Mouse (Mus musculus) liver (tissue): Measurements from ENCODE around the gene Grhpr.
"Not testable (repeated sequence)": the region's sequence is repeated elsewhere in the genome, so short reads cannot be mapped to it uniquely, and the experiment has no call there.

ENCODE experiments used
- DNase-seq: peaks from one replicate; pipeline ENCODE4 v3.0.0-alpha.2; 2020; ENCODE audit warnings: mixed read lengths

Grhpr gene

DNA sequence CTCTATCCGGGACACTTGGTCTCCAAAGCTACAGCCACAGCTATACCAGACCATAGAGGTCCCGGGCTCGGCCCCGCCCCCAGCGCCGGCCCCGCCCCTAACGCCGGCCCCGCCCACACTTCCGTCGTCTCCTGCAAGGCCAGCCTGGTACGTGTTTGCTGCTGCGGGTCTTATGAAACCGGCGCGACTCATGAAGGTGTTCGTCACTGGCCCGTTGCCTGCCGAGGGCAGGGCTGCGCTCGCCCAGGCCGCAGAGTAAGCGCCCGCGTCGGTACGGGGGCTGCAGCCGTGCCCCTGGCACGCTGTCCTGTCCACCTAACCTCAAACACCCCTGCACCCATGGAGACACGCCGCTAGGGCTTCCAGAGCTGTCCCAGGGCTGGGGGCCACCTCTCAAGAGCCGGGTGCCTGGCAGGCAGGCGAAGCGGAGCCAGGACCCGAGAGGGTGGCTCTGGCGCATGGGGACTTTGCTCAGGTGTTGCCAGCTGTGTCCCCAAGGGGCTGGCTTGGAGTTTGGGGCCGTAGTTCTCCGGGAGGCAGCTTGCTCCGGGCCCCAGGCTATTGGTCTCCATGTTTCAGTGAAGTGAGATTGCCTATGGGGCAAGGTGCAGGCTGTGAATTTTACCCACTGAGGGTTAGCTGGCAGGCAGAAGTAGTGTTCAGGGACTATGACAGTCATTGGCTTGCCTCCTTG lies at the start of gene Grhpr:
Gene Grhpr, plus strand, starts transcription at position 116 of the 694 bp plus-strand sequence.
- DNase-seq = peak; percentile 95

DNA sequence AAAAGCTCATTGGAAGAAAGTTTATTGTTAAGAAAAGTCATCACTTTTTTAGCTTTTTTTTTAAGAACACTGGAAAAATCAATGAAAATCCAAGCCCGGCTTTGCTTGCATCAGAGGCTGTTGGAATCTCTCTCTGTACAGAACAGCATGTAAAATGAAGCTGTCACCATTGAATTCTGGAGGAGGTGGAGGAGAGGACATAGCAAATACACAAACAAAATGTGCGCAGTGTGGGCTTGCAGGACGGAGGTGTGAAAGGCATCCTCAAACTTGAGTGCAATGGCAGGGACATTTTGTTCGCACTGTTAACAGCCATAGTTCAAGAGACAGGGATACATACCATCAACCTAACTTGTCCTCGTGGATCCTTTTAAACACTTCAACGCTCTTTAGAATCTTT lies 49.5 kb upstream of the Grhpr start:
- no peak for DNase-seq

- DNase-seq = no peak
These were observed 42.5 kb upstream of the Grhpr start for GRCm38 (mm10) chr4:44938359-44939340.

- DNase-seq = no peak
These were observed 41.5 kb upstream of the Grhpr start for GRCm38 (mm10) chr4:44939576-44940249.

GRCm38 (mm10) chr4:44940286-44940685 lies 40.9 kb upstream of the Grhpr start:
- no peak for DNase-seq

DNA sequence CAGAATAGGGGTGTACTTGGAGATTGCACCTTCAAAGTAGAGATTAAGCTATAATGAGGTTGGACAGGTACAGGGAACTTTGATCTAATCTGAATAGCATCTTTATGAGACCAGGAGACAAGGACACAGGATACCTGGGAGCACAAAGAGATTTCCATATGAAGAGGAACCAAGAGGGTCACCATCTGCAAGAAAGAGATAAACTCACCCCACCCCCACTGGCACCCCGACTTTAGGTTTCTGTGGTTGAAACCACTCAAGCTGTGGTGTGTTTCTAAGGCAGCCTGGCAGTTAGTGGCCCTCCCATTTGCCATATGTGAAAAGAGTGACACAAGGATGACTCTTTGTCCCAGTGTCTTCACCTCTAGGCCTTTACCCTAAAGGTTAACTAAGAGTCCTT lies 39.0 kb upstream of the Grhpr start:
- no peak for DNase-seq

GRCm38 (mm10) chr4:44943480-44943879 lies 37.7 kb upstream of the Grhpr start:
- no peak for DNase-seq

DNA sequence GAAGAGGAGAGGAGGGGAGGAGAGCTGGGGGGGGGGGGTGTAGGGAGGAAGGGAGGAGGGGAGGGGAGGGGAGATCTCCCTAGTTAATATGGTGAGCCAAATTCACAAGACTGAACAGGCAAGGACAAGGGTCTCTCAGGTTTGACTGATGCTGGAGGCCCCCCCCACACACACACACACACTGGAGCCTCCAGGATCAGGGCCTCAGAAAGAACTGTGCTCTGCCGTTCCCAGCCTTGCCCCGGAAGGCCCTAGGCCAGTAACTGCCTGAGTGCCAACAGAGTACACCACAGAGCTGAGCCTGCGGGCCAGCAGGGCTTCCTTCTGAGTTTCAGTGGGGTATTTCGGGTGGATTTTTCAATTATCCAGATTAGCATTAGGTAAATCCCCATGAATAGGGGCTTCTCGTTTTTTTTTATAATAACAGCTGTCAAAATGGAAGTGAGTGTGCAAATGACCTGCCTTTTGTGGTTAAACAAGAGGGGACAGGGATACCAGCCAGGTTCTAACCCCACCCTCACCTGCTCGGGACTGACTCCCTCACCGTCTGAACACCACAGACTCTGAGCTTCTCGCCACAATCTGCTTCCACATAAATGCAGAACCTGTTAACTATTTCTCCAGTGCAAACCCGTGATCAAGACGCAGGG lies 36.6 kb upstream of the Grhpr start:
- DNase-seq = no peak

GRCm38 (mm10) chr4:44946126-44946525 lies 35.1 kb upstream of the Grhpr start:
- DNase-seq = not testable (repeated sequence)

GRCm38 (mm10) chr4:44947464-44947863 lies 33.7 kb upstream of the Grhpr start:
- DNase-seq = no peak

GRCm38 (mm10) chr4:44948314-44948713 lies 32.9 kb upstream of the Grhpr start:
- DNase-seq = no peak

- DNase-seq = no peak
These were observed 28.2 kb upstream of the Grhpr start for GRCm38 (mm10) chr4:44953041-44953440.

GRCm38 (mm10) chr4:44958776-44959175 lies 22.4 kb upstream of the Grhpr start:
- DNase-seq = no peak

- DNase-seq = no peak
These were observed 22.0 kb upstream of the Grhpr start for GRCm38 (mm10) chr4:44959220-44959619.

GRCm38 (mm10) chr4:44963156-44963555 lies 18.0 kb upstream of the Grhpr start:
- DNase-seq = no peak

GRCm38 (mm10) chr4:44965175-44965574 lies 16.0 kb upstream of the Grhpr start:
- no peak for DNase-seq

- no peak for DNase-seq
These were observed 15.5 kb upstream of the Grhpr start for GRCm38 (mm10) chr4:44965736-44966135.

DNA sequence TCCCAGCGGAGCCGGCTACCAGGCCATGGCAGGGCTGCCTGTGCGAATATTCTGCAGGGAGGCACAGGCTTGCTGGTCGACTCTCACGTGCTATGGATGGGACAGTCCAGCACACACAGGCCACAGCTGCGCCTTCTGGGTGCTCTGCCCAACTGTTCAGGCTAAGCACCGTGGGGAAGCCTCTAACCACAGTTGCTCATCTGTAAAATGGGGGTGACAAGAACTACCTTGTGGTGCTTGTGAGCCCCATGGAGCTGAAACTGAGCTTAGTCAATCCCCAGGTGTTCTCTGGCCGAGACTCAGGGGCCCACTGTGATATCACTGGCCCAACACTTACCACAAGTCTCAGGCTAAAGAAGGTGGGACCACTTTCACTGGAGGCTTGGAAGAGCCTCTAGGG lies 13.8 kb upstream of the Grhpr start:
- DNase-seq = no peak

GRCm38 (mm10) chr4:44970056-44970455 lies 11.1 kb upstream of the Grhpr start:
- DNase-seq = no peak

DNA sequence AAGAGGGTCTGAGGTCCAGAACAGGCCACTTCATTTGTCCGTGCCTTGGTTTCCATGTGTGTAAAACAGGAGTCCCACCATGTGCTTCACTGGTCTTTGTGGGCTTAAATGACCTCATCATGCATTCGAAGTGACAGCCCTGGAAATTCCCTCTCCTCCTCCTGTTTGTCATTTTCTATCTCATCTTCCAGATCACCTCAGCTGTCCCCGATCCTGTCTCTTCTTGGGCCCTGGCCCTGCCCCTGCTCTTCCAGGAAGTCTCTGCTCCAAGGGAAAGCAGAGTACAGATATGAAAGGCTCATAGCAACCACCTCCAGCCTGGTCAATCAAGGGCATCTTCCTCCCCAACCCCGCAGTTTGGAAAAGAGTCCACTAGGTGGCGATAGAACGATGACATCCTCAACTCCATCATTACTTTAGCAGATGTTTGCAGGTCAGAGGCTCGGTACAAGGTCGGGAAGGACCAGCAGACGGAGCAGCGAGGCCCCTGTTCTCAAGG lies 10.5 kb upstream of the Grhpr start:
- DNase-seq = peak; percentile 52

DNA sequence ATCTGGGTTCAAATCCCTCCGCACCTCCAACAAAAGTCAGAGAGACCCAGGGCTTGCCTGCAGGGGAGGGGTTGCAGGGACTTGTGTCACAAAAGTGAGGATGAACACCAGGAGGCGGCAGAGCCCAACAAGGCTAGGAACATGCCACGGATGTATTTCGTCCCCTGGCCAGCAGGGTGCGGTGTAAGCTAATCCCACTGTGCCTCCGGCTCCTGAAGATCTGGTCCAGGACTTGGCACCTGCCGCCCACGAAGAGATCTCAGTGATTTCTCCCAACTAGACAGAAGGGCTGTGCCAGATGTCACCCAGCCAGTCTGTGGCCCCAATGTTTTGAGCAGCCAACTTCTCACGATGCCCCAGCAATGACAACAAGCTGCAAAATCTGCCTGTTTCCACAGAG lies 7.7 kb upstream of the Grhpr start:
- peak; percentile 88 for DNase-seq

GRCm38 (mm10) chr4:44973871-44974270 lies 7.3 kb upstream of the Grhpr start:
- DNase-seq = no peak

DNA sequence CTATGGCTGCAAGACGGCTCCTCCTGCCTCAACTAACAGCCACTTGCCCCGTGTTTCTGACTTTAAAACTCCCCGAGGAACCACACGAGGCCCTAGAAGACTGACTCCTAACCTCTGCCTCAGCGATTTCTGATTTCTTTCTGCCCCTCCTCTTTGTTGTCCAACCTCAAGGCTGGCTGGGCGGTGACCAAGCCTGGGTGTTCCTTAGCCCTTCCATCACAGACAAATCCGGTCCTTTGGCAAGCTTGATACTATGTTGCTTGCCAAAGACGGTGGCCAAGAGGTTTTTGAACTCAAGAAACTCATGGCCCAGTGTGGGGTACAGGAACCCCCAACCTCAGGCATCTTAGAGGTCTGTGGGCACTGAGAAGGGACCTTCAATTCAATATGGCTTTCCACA lies 6.9 kb upstream of the Grhpr start:
- no peak for DNase-seq
